Mouse (Mus musculus) forebrain, embryonic 16.5 days (tissue): ENCODE results near the gene Rnf39. TPM values are rescaled to one million over a fixed set of nuclear protein-coding genes. Genes with fewer than 3 reads are reported as not detected.

Experiments
- ATAC-seq: fragments of 200-750 bp; cut with Nextera tagmentation; 2 replicates; pipeline ENCODE4 v1.8.0; 2017; ENCODE audit warnings: mild to moderate bottlenecking, moderate library complexity
- H3K27ac ChIP-seq: fragments of 300-500 bp; sonication (generic); 2 replicates; pipeline ENCODE4 v1.5.1; 2014; ENCODE audit warnings: low read length, control low read depth
- H3K27me3 ChIP-seq: fragments of 300-500 bp; sonication (generic); replicated peaks from 2 replicates; pipeline ENCODE4 v1.6.1; 2014; ENCODE audit warnings: low read length; ENCODE audit not compliant: control insufficient read depth, insufficient read depth
- H3K36me3 ChIP-seq: fragments of 300-500 bp; sonication (generic); 2 replicates; pipeline ENCODE4 v1.6.1; 2014; ENCODE audit not compliant: control insufficient read depth, insufficient read depth
- H3K4me1 ChIP-seq: fragments of 300-500 bp; sonication (generic); replicated peaks from 2 replicates; pipeline ENCODE4 v1.6.1; 2014; ENCODE audit warnings: low read length; ENCODE audit not compliant: control insufficient read depth, insufficient read depth
- H3K4me2 ChIP-seq: fragments of 300-500 bp; sonication (generic); 2 replicates; pipeline ENCODE4 v1.6.1; 2014; ENCODE audit warnings: mild to moderate bottlenecking, low read length, control low read depth
- H3K4me3 ChIP-seq: fragments of 300-500 bp; sonication (generic); replicated peaks from 2 replicates; pipeline ENCODE4 v1.5.1; 2014; ENCODE audit warnings: mild to moderate bottlenecking, low read length, control low read depth
- H3K9ac ChIP-seq: fragments of 300-500 bp; sonication (generic); replicated peaks from 2 replicates; pipeline ENCODE4 v1.6.1; 2014; ENCODE audit warnings: low read depth, low read length, control low read depth
- H3K9me3 ChIP-seq: fragments of 300-500 bp; sonication (generic); 2 replicates; pipeline ENCODE4 v1.6.1; 2016; ENCODE audit warnings: low read length; ENCODE audit not compliant: control insufficient read depth
- WGBS: fragments of 180-500 bp; shearing (Covaris S2); extraction: QIAGEN DNeasy Blood & Tissue Kit; methylation state at CpG from one replicate; pipeline ENCODE4 v1.1.7; 2014; 5-methylcytosine and 5-hydroxymethylcytosine counted together
- polyA plus RNA-seq: library from polyadenylated mRNA; unstranded; fragments of >200 nt; fragmentation: Nextera tagmentation; extraction: Ambion mirVana; gene quantifications from 2 replicates; pipeline ENCODE4 v1.2.1, GENCODE M21; 2015

Gene Rnf39
- polyA plus RNA-seq: 0.87 and 1.1 TPM in 2 replicates

DNA sequence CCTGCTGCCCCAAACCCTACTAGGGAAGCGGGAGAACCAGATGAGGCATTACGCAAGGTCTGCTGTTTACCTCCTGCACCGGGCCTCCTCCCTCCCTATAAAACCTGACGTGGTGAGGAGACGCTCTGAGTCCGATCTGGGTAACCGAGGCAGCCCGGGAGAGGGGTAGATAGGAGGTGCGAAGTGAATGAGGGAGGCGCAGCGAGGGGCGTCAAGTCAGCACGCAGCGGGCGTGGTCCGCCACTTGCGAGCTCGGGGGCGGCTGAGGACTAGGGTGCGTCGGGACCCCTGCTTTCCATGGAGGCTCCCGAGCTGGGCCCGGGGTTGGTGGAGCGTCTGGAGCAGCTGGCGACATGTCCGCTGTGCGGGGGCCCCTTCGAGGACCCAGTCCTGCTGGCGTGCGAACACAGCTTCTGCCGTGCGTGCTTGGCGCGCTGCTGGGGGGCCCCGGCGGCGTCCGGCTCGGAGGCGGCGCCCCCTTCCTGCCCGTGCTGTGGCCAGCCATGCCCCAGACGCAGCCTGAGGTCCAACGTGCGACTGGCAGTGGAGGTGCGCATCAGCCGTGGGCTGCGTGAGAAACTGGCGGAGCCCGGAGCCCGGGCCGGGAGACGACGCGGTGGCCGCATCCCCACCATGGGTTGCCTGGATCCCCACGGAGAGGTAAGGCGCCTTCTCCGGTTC lies at the start of gene Rnf39:
TSS of gene Rnf39 (plus strand) at position 128 of the 681 bp plus-strand sequence.
- no peak; the same call in 1 of the 2 replicates for ATAC-seq
- Histone ChIP-seq H3K4me3 (peak within 1 kb of the TSS; percentile 42), H3K27ac (no peak within 1 kb of the TSS), H3K27me3 (peaks cover 46% of the 10 kb centered on the region), H3K9me3 (no peaks in the 10 kb centered on the region), H3K4me2 (peak within 1 kb of the TSS; percentile 62), H3K4me1 (peaks cover 20% of the 10 kb centered on the region), H3K9ac (peak within 1 kb of the TSS; percentile 54), H3K36me3 (no peaks in the 10 kb centered on the region)
- WGBS: 2% methylated on average over 53 of the region's 59 CpGs

DNA sequence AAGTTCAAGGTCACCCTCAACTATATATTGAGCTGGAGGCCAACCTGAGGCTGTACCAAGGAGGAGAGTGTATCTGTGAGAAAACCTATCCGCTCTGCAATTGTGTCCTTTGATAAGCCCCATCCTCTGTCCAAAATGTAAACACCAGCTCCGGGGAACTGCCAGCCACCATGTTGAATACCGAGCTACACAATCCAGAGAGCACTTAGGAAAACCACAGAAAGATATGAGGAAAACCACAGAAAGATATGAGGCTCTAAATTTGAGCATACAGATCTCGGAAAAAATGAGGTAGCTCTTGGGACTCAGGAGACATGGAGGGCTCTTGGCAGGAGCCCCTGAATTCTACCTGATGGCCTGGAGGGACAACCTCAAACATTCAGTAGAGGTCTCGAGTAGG lies 49.3 kb upstream of the Rnf39 start:
- ATAC-seq: no peak
- Histone ChIP-seq H3K4me1 (no peaks in the 10 kb centered on the region), H3K9ac (no peak overlapping the region), H3K36me3 (no peaks in the 10 kb centered on the region), H3K9me3 (no peaks in the 10 kb centered on the region), H3K27ac (no peak overlapping the region), H3K27me3 (no peaks in the 10 kb centered on the region; the same call in 1 of the 2 replicates), H3K4me2 (no peak overlapping the region), H3K4me3 (no peak overlapping the region)
- 77% methylated on average over 5 of the region's 5 CpGs for WGBS

DNA sequence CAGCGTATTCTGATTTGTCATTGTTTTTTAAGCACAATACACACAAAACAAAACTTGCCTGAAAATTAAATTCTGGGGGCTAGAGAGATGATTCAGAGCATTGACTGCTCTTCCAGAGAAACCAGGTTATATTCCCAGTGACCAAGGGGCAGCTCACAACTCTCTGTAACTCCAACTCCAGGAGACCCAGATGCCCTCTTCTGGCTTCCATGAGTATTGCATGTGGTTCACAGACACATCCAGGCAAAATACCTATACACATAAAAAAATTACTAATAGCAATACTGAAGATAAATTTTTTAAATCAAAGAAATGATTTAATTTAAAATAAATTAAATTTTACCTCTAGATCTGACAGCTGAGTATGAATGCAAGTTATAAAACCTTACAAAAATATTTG lies 46.1 kb upstream of the Rnf39 start:
- Histone ChIP-seq H3K4me3 (no peak overlapping the region), H3K9me3 (no peaks in the 10 kb centered on the region), H3K4me2 (no peak overlapping the region), H3K27ac (no peak overlapping the region), H3K9ac (no peak overlapping the region), H3K4me1 (no peaks in the 10 kb centered on the region), H3K36me3 (no peaks in the 10 kb centered on the region), H3K27me3 (no peaks in the 10 kb centered on the region)
- no peak for ATAC-seq
- WGBS: 73% methylated on average over 1 of the region's 1 CpGs

DNA sequence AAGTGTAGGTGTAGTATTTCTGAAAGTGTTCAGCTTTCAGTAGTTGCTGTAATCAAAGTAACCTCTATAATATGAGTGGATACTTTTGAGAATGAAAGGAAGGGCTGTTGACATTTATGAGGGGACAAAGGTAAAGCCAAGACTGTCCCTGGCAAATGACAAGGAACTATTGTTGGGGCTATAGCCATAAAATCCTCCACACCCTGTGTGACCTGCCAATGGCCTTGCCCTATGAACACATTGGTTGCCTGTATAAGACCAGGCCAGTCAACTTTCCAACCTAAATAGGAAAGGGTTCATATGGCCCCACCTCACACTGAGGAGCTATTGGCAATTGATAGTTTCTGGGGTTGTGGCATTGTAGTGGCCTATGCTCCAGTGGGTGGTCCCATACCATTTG lies 45.7 kb upstream of the Rnf39 start:
- H3K9me3 ChIP-seq: no peaks in the 10 kb centered on the region
- H3K36me3 ChIP-seq: no peaks in the 10 kb centered on the region
- no peak overlapping the region for H3K27ac ChIP-seq
- H3K9ac ChIP-seq: no peak overlapping the region
- H3K4me3 ChIP-seq: no peak overlapping the region
- no peaks in the 10 kb centered on the region for H3K27me3 ChIP-seq
- no peaks in the 10 kb centered on the region for H3K4me1 ChIP-seq
- H3K4me2 ChIP-seq: no peak overlapping the region
- no peak for ATAC-seq

DNA sequence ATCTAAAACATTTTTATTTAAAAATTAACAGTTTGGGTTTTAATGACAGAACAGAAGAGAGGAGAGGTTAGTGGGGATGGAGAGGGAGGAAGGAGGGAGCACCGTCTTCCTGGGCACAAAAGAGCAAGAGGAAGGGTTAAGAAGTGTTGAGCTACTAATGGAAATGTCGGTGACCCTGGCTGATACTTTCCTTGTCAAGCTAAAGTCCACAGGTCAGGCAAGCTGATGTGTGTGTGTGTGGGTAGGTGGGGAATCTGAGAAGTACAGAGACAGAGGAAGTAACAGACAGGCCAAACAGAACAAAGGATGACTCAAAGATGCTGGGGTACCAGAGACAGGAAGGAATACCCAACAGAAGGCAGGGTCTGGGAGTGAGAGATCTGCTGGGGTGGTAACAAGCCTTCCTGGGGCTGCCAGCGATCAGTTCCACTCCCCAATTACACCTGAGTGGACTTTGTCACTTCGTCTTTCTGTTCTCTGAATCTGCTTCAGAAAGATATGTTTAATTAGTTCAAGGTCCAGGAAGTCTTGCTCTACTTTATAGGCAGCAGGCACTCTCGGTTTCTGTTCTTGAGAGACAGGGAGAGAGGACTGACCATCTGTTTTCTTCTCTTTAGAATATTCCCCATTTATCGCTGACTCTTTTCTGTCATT lies 45.0 kb upstream of the Rnf39 start, which contains the start of gene Trim31:
TSS of gene Trim31 (plus strand) at position 567 of the 654 bp plus-strand sequence.
- Histone ChIP-seq H3K9ac (no peak within 1 kb of the TSS), H3K27ac (no peak within 1 kb of the TSS), H3K4me1 (no peaks in the 10 kb centered on the region), H3K36me3 (no peaks in the 10 kb centered on the region), H3K4me3 (no peak within 1 kb of the TSS), H3K4me2 (no peak within 1 kb of the TSS), H3K9me3 (no peaks in the 10 kb centered on the region), H3K27me3 (no peaks in the 10 kb centered on the region)
- ATAC-seq: no peak
- WGBS: 77% methylated on average over 6 of the region's 6 CpGs

DNA sequence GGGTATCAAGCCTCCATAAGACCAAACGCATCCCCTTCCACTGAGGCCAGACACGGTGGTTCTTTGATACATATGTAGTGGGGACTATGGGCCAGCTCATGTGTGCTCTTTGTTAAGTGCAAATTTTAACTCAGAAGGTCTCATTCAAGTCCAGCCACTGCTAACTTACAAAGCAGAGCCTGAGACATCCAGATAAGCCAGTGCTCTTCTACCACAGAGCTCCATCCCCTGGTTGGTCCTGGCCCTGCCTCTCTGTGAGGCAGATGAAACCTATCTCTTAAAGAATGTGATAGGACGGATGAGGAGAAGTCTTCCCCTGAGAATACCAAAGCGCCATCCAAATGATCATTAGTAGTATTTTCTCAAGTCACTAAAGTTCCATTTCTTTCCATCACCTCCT lies 43.3 kb upstream of the Rnf39 start:
- Histone ChIP-seq H3K9me3 (no peaks in the 10 kb centered on the region), H3K4me1 (no peaks in the 10 kb centered on the region), H3K36me3 (no peaks in the 10 kb centered on the region), H3K4me2 (no peak overlapping the region), H3K4me3 (no peak overlapping the region), H3K27me3 (no peaks in the 10 kb centered on the region), H3K9ac (no peak overlapping the region), H3K27ac (no peak overlapping the region)
- no peak for ATAC-seq
- WGBS: 75% methylated on average over 4 of the region's 4 CpGs

DNA sequence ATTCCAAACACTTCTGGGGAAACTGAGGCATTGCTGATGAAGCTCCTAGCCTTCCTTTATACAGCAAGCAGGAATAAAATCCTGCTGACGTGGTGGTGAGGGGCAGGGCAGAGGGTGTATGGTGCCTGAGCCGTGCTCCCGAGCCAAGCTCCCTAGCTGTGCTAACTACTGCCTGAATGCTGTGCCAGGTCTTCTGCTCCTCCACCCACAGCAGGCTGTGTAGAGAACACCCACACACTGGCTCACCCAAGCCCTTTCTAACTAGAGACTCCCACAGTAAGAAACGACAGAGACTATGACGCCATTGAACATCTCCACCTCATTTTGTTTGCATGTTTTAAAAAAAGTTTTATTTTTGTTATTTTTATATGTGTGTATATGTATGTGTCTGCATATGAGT lies 42.7 kb upstream of the Rnf39 start:
- no peaks in the 10 kb centered on the region for H3K27me3 ChIP-seq
- H3K4me3 ChIP-seq: no peak overlapping the region
- H3K9me3 ChIP-seq: no peaks in the 10 kb centered on the region
- H3K27ac ChIP-seq: no peak overlapping the region
- no peak overlapping the region for H3K4me2 ChIP-seq
- WGBS: 80% methylated on average over 5 of the region's 5 CpGs
- ATAC-seq: no peak
- H3K4me1 ChIP-seq: no peaks in the 10 kb centered on the region
- H3K9ac ChIP-seq: no peak overlapping the region
- H3K36me3 ChIP-seq: no peaks in the 10 kb centered on the region

DNA sequence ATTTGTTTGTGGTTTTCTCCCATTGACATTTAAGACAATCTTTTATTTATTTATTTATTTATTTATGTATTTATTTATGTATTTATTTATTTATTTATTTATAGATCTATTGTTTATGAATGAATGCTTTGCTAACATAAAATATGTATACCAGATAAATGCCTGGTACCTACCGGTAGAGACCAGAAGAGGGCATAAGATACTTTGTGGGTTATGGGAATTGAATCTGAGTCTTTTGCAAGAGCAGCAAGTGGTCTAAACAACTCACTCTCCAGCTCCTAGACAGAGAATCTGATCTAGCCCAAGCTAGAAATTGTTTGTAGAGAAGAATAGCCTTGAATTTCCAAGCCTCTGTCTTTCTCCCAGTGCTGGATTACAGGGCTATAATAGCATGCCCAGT lies 42.0 kb upstream of the Rnf39 start:
- 59% methylated on average over 1 of the region's 1 CpGs for WGBS
- no peaks in the 10 kb centered on the region for H3K9me3 ChIP-seq
- H3K4me1 ChIP-seq: no peaks in the 10 kb centered on the region
- no peak overlapping the region for H3K27ac ChIP-seq
- no peaks in the 10 kb centered on the region for H3K36me3 ChIP-seq
- H3K4me3 ChIP-seq: no peak overlapping the region
- no peak overlapping the region for H3K9ac ChIP-seq
- no peak for ATAC-seq
- H3K4me2 ChIP-seq: no peak overlapping the region
- no peaks in the 10 kb centered on the region for H3K27me3 ChIP-seq

DNA sequence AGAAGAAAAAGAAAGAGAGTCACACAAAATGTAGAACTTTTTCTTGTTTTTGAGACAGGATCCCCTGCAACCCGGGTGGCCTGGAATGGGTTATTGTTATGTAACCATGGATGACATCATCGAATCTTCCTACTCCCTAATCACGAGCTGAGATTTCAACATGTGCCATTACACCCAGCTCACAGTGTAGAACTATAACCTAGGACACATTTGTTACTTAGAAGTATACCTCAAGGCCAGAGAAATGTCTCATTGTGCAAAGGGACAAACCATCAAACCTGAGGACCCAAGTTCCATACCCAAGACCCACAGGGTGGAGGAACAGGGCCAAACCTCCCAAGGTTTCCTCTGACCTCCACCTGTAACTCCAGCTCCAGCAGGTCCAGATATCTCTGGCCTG lies 39.1 kb upstream of the Rnf39 start:
- Histone ChIP-seq H3K9ac (no peak overlapping the region), H3K27me3 (no peaks in the 10 kb centered on the region), H3K36me3 (no peaks in the 10 kb centered on the region), H3K4me2 (no peak overlapping the region), H3K4me1 (no peaks in the 10 kb centered on the region), H3K9me3 (no peaks in the 10 kb centered on the region), H3K4me3 (no peak overlapping the region), H3K27ac (no peak overlapping the region)
- WGBS: 59% methylated on average over 3 of the region's 3 CpGs
- no peak for ATAC-seq
